Mouse (Mus musculus) layer of hippocampus, adult 8-10 months (tissue): Measurements from ENCODE around the gene Gm16427. TPM values are rescaled to one million over a fixed set of nuclear protein-coding genes. Genes with fewer than 3 reads are reported as not detected.
"Not testable (repeated sequence)": the region's sequence is repeated elsewhere in the genome, so short reads cannot be mapped to it uniquely, and the experiment has no call there.

Source experiments
- DNase-seq, 2 experiments: peaks; one replicate each; pipeline ENCODE4 v3.0.0; 2022; ENCODE audit warnings: low spot score in 2 of 2
- total RNA-seq, 4 experiments: library from RNA; stranded (reverse); gene quantifications; 2 replicates each; pipeline ENCODE4 v1.2.4; 2022

Gm16427 gene
- not detected for total RNA-seq

DNA sequence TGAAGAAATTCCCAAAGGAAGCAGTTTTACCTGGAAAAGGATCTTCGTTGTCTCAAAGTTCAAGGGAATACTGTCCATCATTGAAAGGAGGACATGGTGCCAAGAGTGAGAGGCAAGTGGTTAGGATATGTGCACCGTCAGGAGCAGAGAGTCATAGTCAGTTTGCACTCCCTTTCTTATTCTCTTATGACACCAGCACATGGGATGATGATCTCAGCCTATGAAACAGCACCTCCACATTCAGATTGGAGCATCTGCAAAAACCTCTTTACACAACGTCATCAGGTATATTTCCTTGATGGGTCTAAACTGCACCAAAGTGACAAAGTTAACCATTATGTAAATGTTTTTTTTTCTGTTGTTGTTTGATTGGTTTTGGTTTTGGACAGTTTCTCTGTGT is at the start of gene Gm16427:
Gene Gm16427 (minus strand): TSS at position 101 of the 400 bp plus-strand sequence.
- not testable (repeated sequence) for DNase-seq

Other genes starting within 250 kb of the Gm16427 start
- not detected for gene C87414, start 131.4 kb upstream of the Gm16427 start, total RNA-seq